Mouse (Mus musculus) erythroblast, embryonic 14.5 days (primary cell): ENCODE results near the gene Slc9c1.

Source experiments
- GATA1 ChIP-seq: IDR thresholded peaks from 2 replicates; pipeline ENCODE4 v1.6.1; 2012; ENCODE audit warnings: low read length, inconsistent platforms, mixed read lengths
- TAL1 ChIP-seq: IDR thresholded peaks from 3 replicates; pipeline ENCODE4 v1.6.1; 2012; ENCODE audit warnings: low read length, inconsistent platforms, mixed read lengths

GRCm38 (mm10) chr16:45613247-45613646 is 78.1 kb downstream of the Slc9c1 start:
- no peak for TF ChIP-seq GATA1
- no peak for TF ChIP-seq TAL1
